Mouse (Mus musculus) adrenal gland, adult (tissue): Measurements from ENCODE around the gene Chsy1.

Experiments
- DNase-seq, 2 experiments: peaks; one replicate each; pipeline ENCODE4 v3.0.0; 2022 to 2023; ENCODE audit warnings: low spot score in 1 of 2; ENCODE audit not compliant: inconsistent age in 2 of 2

Chsy1 gene

GRCm38 (mm10) chr7:66108961-66109854 is at the start of gene Chsy1:
TSS of gene Chsy1 (plus strand) at chr7:66109515.
- DNase-seq = peak; percentile 92 to 97

- DNase-seq = peak; percentile 90 to 97
Observed at GRCm38 (mm10) chr7:66060066-66060956, 49.0 kb upstream of the Chsy1 start.

- DNase-seq = no peak
Observed at GRCm38 (mm10) chr7:66061057-66061456, 48.3 kb upstream of the Chsy1 start.

- DNase-seq = no peak
Observed at GRCm38 (mm10) chr7:66076411-66076810, 32.9 kb upstream of the Chsy1 start.

GRCm38 (mm10) chr7:66079364-66080230 is 29.7 kb upstream of the Chsy1 start, which contains the start of gene Selenos:
TSS of gene Selenos (plus strand) at chr7:66079649.
- DNase-seq = peak; percentile 97 to 98

- DNase-seq = peak in 1 of 2 experiments; percentile 49
Observed at GRCm38 (mm10) chr7:66080231-66080613, 29.1 kb upstream of the Chsy1 start.

- DNase-seq = no peak
Observed at GRCm38 (mm10) chr7:66083757-66084156, 25.6 kb upstream of the Chsy1 start.

- no peak for DNase-seq
Observed at GRCm38 (mm10) chr7:66084546-66084945, 24.8 kb upstream of the Chsy1 start.

- no peak for DNase-seq
Observed at GRCm38 (mm10) chr7:66087652-66088051, 21.7 kb upstream of the Chsy1 start.

GRCm38 (mm10) chr7:66088077-66088476 is 21.2 kb upstream of the Chsy1 start:
- no peak for DNase-seq

GRCm38 (mm10) chr7:66090676-66091190 is 18.6 kb upstream of the Chsy1 start:
- DNase-seq = no peak

- no peak for DNase-seq
Observed at GRCm38 (mm10) chr7:66091553-66091952, 17.8 kb upstream of the Chsy1 start.

GRCm38 (mm10) chr7:66092656-66093055 is 16.7 kb upstream of the Chsy1 start:
- no peak for DNase-seq

- DNase-seq = peak; percentile 49 to 51
Observed at GRCm38 (mm10) chr7:66094141-66094540, 15.2 kb upstream of the Chsy1 start.

- DNase-seq = no peak
Observed at GRCm38 (mm10) chr7:66098803-66099202, 10.5 kb upstream of the Chsy1 start.

- DNase-seq = peak in 1 of 2 experiments; percentile 78
Observed at GRCm38 (mm10) chr7:66101866-66102265, 7.4 kb upstream of the Chsy1 start.

- no peak for DNase-seq
Observed at GRCm38 (mm10) chr7:66104531-66104930, 4.8 kb upstream of the Chsy1 start.

- DNase-seq = no peak
Observed at GRCm38 (mm10) chr7:66105771-66106170, 3.5 kb upstream of the Chsy1 start.

GRCm38 (mm10) chr7:66106581-66107056 is 2.7 kb upstream of the Chsy1 start:
- no peak for DNase-seq

- no peak for DNase-seq
Observed at GRCm38 (mm10) chr7:66107206-66107605, 2.1 kb upstream of the Chsy1 start.
